Mouse (Mus musculus) lung, embryonic 16.5 days (tissue): ENCODE measurements around the gene Ralgds. TPM values are rescaled to one million over a fixed set of nuclear protein-coding genes. Genes with fewer than 3 reads are reported as not detected.

Source experiments
- ATAC-seq: fragments of 200-750 bp; cut with Nextera tagmentation; 2 replicates; pipeline ENCODE4 v1.8.0; 2017; ENCODE audit warnings: low read depth, mild to moderate bottlenecking, moderate library complexity
- H3K27ac ChIP-seq: fragments of 300-500 bp; sonication (generic); 2 replicates; pipeline ENCODE4 v1.5.1; 2014; ENCODE audit warnings: mild to moderate bottlenecking, control low read depth, low read length
- H3K27me3 ChIP-seq: fragments of 300-500 bp; sonication (generic); 2 replicates; pipeline ENCODE4 v1.6.1; 2014; ENCODE audit warnings: low read depth, low read length, mixed read lengths; ENCODE audit not compliant: control insufficient read depth, insufficient read depth
- H3K36me3 ChIP-seq: fragments of 300-500 bp; sonication (generic); 2 replicates; pipeline ENCODE4 v1.6.1; 2014; ENCODE audit warnings: low read length; ENCODE audit not compliant: control insufficient read depth, insufficient read depth
- H3K4me1 ChIP-seq: fragments of 300-500 bp; sonication (generic); replicated peaks from 2 replicates; pipeline ENCODE4 v1.6.1; 2014; ENCODE audit warnings: low read length, mixed read lengths; ENCODE audit not compliant: control insufficient read depth, insufficient read depth
- H3K4me2 ChIP-seq: fragments of 300-500 bp; sonication (generic); 2 replicates; pipeline ENCODE4 v1.6.1; 2014; ENCODE audit warnings: low read depth, low read length, control low read depth
- H3K4me3 ChIP-seq: fragments of 300-500 bp; sonication (generic); 2 replicates; pipeline ENCODE4 v1.5.1; 2014; ENCODE audit warnings: mild to moderate bottlenecking, low read length, control low read depth
- H3K9ac ChIP-seq: fragments of 300-500 bp; sonication (generic); 2 replicates; pipeline ENCODE4 v1.6.1; 2014; ENCODE audit warnings: low read length, control low read depth
- H3K9me3 ChIP-seq: fragments of 300-500 bp; sonication (generic); 2 replicates; pipeline ENCODE4 v1.6.1; 2016; ENCODE audit warnings: low read length; ENCODE audit not compliant: control insufficient read depth
- WGBS: fragments of 180-500 bp; shearing (Covaris S2); extraction: QIAGEN DNeasy Blood & Tissue Kit; methylation state at CpG from one replicate; pipeline ENCODE4 v1.1.7; 2014; 5-methylcytosine and 5-hydroxymethylcytosine counted together
- polyA plus RNA-seq: library from polyadenylated mRNA; unstranded; fragments of >200 nt; fragmentation: Nextera tagmentation; extraction: Ambion mirVana; gene quantifications from 2 replicates; pipeline ENCODE4 v1.2.1, GENCODE M21; 2015

The Ralgds gene
- polyA plus RNA-seq, 1 experiment from 2014 or later, result 27.3 TPM

- no peaks in the 10 kb centered on the region for H3K9me3 ChIP-seq
- no peak overlapping the region for H3K4me3 ChIP-seq
- H3K9ac ChIP-seq, result no peak overlapping the region
- H3K36me3 ChIP-seq, result no peaks in the 10 kb centered on the region
- peak; percentile 29; the same call in 1 of the 2 replicates for ATAC-seq
- no peak overlapping the region for H3K4me2 ChIP-seq
- H3K4me1 ChIP-seq, result peaks cover 11% of the 10 kb centered on the region
- no peaks in the 10 kb centered on the region for H3K27me3 ChIP-seq
- H3K27ac ChIP-seq, result no peak overlapping the region
- 48% methylated on average over 5 of the region's 5 CpGs for WGBS
These were observed 4.4 kb downstream of the Ralgds start for GRCm38 (mm10) chr2:28517206-28517909.

- H3K27me3 ChIP-seq, result no peaks in the 10 kb centered on the region
- H3K9me3 ChIP-seq, result no peaks in the 10 kb centered on the region
- H3K9ac ChIP-seq, result no peak overlapping the region
- no peak overlapping the region for H3K27ac ChIP-seq
- 32% methylated on average over 2 of the region's 2 CpGs for WGBS
- H3K4me1 ChIP-seq, result peaks cover 11% of the 10 kb centered on the region
- no peak overlapping the region for H3K4me3 ChIP-seq
- no peak overlapping the region for H3K4me2 ChIP-seq
- no peak for ATAC-seq
- no peaks in the 10 kb centered on the region for H3K36me3 ChIP-seq
These were observed 5.3 kb downstream of the Ralgds start for GRCm38 (mm10) chr2:28518231-28518630.

GRCm38 (mm10) chr2:28520581-28520980 is 7.7 kb downstream of the Ralgds start:
- Histone ChIP-seq H3K9me3 (no peaks in the 10 kb centered on the region), H3K36me3 (no peaks in the 10 kb centered on the region), H3K4me2 (no peak overlapping the region), H3K9ac (no peak overlapping the region), H3K27ac (no peak overlapping the region), H3K4me1 (peaks cover 17% of the 10 kb centered on the region), H3K4me3 (no peak overlapping the region), H3K27me3 (no peaks in the 10 kb centered on the region)
- no peak for ATAC-seq
- 79% methylated on average over 5 of the region's 5 CpGs for WGBS

- H3K9me3 ChIP-seq, result no peaks in the 10 kb centered on the region
- H3K4me2 ChIP-seq, result no peak overlapping the region
- no peak overlapping the region for H3K4me3 ChIP-seq
- peaks cover 27% of the 10 kb centered on the region for H3K4me1 ChIP-seq
- no peak for ATAC-seq
- H3K9ac ChIP-seq, result no peak overlapping the region
- no peak overlapping the region for H3K27ac ChIP-seq
- H3K36me3 ChIP-seq, result no peaks in the 10 kb centered on the region
- no peaks in the 10 kb centered on the region for H3K27me3 ChIP-seq
- 89% methylated on average over 6 of the region's 6 CpGs for WGBS
These were observed 8.7 kb downstream of the Ralgds start for GRCm38 (mm10) chr2:28521571-28522151.

- Histone ChIP-seq H3K9me3 (no peaks in the 10 kb centered on the region), H3K9ac (no peak overlapping the region), H3K36me3 (no peaks in the 10 kb centered on the region), H3K4me2 (no peak overlapping the region), H3K4me1 (peaks cover 28% of the 10 kb centered on the region), H3K4me3 (no peak overlapping the region), H3K27ac (no peak overlapping the region), H3K27me3 (no peaks in the 10 kb centered on the region)
- 75% methylated on average over 4 of the region's 4 CpGs for WGBS
- ATAC-seq, result no peak
These were observed 9.2 kb downstream of the Ralgds start for GRCm38 (mm10) chr2:28522166-28522565.

- H3K9ac ChIP-seq, result no peak overlapping the region
- H3K27me3 ChIP-seq, result no peaks in the 10 kb centered on the region
- H3K36me3 ChIP-seq, result no peaks in the 10 kb centered on the region
- peaks cover 28% of the 10 kb centered on the region for H3K4me1 ChIP-seq
- peak overlapping the region; percentile 58 for H3K27ac ChIP-seq
- no peak overlapping the region for H3K4me2 ChIP-seq
- H3K4me3 ChIP-seq, result no peak overlapping the region
- no peaks in the 10 kb centered on the region for H3K9me3 ChIP-seq
- ATAC-seq, result peak; percentile 86
- 10% methylated on average over 5 of the region's 5 CpGs for WGBS
These were observed 10.8 kb downstream of the Ralgds start for GRCm38 (mm10) chr2:28523643-28524117.

- Histone ChIP-seq H3K9me3 (no peaks in the 10 kb centered on the region), H3K4me2 (no peak overlapping the region), H3K4me1 (peaks cover 28% of the 10 kb centered on the region), H3K4me3 (no peak overlapping the region), H3K36me3 (no peaks in the 10 kb centered on the region), H3K27ac (no peak overlapping the region; the same call in 1 of the 2 replicates), H3K9ac (no peak overlapping the region), H3K27me3 (no peaks in the 10 kb centered on the region)
- whole genome bisulfite sequencing, result 81% methylated on average over 10 of the region's 10 CpGs
- ATAC-seq, result no peak
These were observed 11.5 kb downstream of the Ralgds start for GRCm38 (mm10) chr2:28524406-28524805.

GRCm38 (mm10) chr2:28525219-28525942 is 12.5 kb downstream of the Ralgds start:
- ATAC-seq, result peak; percentile 75
- Histone ChIP-seq H3K9me3 (no peaks in the 10 kb centered on the region), H3K4me3 (no peak overlapping the region), H3K27ac (peak overlapping the region; percentile 80), H3K4me2 (no peak overlapping the region), H3K36me3 (no peaks in the 10 kb centered on the region), H3K9ac (0 out of 2 replicates have a peak overlapping the region, but pooled peaks have one; percentile 17), H3K27me3 (no peaks in the 10 kb centered on the region), H3K4me1 (peaks cover 28% of the 10 kb centered on the region)
- WGBS, result 15% methylated on average over 11 of the region's 11 CpGs
